Mouse (Mus musculus) liver, adult 2 months (tissue): ENCODE results near the gene Osbpl9.

Experiments
- CTCF ChIP-seq: fragments of 200-500 bp; IDR thresholded peaks from 2 replicates; pipeline ENCODE4 v1.5.1; 2011; ENCODE audit warnings: low read depth, low read length, control low read depth
- POLR2A ChIP-seq: fragments of 200-500 bp; IDR thresholded peaks from 2 replicates; pipeline ENCODE4 v1.6.1; 2011; ENCODE audit warnings: low read length, control low read depth; ENCODE audit not compliant: insufficient read depth; ENCODE audit errors: extremely low read depth

DNA sequence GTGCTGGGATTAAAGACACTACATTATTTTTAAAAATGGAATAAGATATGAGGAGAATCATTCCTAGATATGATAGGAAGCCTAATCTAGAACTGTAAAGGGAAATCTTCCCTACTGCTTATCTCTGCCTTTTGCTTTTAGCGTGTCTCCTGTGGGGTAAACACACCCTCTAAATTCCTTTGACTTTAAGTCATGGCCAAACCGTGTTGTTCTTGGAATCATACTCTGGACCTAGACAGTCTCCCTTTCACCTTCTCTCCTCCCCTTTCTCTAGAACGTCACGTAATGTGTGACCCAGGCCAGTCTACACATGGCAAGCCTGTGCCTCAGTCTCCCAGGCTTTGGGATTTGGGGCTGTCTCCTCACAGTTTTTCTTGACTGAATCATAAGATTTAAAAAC is 153.8 kb downstream of the Osbpl9 start:
- TF ChIP-seq POLR2A (no peak), CTCF (no peak)
